Mouse (Mus musculus): Measurements from ENCODE around the gene Blmh.

- TF ChIP-seq EP300 (IDR thresholded peaks at IDR 0.05; ENCODE audit: low read depth) (no peak), CTCF (IDR thresholded peaks at IDR 0.05; ENCODE audit: low read depth) (no peak)
These were observed 31.0 kb upstream of the Blmh start for GRCm38 (mm10) chr11:76893570-76893969.

Data from liver, embryonic 14.5 days (tissue).